Mouse (Mus musculus) R1 (cell line): ENCODE measurements around the gene Zfp583.
"Not testable (repeated sequence)": the region's sequence is repeated elsewhere in the genome, so short reads cannot be mapped to it uniquely, and the experiment has no call there.

ENCODE experiments used
- DNase-seq: peaks from one replicate; pipeline ENCODE4 v3.0.0-alpha.2; 2018; ENCODE audit warnings: low read depth, low spot score

Zfp583 gene

DNA sequence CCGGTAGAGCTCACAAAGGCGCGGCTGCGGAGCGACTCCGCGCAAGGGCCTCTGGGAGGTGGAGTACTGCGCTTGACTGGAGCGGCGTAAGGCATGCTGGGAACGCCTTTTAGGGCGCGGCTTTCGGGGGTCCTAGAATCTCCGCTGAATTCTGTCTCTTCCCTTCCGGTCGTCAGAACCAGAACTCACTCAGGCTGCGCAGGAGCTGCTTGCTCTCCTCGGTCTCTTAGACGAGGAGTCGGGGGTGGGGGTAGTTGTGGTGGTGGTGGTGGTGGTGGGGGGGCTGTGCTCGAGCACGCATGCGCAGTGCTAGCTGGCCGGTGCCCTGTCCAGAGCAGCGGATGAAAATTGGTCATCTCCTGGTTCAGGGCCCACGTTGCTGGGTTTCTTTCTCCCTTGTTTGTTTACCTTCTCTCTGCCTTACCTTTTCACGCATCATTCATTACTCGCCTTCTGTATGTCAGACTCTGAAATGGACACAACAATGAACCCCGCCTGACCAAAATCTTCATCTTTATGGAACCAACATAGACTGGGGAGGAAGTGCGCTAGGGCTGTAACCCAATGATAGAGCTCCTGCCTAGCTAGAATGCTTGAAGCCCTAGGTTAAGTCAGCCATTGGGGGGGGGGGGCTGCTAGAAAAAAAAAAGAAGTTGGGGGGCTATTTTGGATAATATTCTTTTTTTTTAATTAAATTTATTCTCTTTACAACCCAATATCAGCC, at the start of gene Zfp583:
Zfp583 (minus strand) TSS at position 53 of the 724 bp plus-strand sequence.
- DNase-seq: peak; percentile 95

- no peak for DNase-seq
Observed at GRCm38 (mm10) chr7:6378441-6378840, 47.4 kb upstream of the Zfp583 start.

DNA sequence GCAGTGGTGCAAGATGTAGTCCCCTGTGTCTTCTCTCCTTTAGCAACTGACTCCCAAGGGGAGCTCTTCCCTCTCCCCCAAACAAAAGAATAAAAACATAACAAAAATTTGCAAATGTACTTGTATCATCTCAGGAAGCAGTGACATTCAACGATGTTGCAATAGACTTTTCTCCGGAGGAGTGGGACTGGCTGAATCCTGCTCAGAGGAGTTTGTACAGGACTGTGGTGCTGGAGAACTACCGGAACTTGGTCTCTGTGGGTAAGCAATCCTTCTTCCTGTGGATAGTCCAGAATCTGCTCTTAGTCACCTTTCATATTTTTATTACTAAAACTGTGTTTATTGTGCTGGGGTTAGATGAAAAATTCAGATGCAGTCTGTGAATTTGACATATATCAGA, 41.9 kb upstream of the Zfp583 start:
- DNase-seq: no peak

GRCm38 (mm10) chr7:6369460-6369859, 38.4 kb upstream of the Zfp583 start:
- DNase-seq: peak; percentile 35

DNA sequence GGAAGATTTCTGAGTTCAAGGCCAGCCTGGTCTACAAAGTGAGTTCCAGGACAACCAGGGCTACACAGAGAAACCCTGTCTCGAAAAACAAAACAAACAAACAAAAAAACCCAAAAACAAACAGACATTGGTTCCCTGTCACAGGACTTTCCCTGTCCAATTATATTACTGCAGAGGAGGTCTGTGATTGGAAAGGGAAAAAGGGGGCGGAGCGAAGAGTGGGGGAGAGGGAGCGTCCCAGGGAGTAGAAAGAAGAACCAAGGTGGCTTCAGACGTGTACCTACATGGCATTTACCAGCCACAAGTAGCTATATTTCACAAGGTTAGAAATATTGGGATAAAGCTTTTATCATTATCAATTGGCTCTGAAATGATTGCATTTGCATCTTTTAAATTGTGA, 37.1 kb upstream of the Zfp583 start:
- peak; percentile 82 for DNase-seq

DNA sequence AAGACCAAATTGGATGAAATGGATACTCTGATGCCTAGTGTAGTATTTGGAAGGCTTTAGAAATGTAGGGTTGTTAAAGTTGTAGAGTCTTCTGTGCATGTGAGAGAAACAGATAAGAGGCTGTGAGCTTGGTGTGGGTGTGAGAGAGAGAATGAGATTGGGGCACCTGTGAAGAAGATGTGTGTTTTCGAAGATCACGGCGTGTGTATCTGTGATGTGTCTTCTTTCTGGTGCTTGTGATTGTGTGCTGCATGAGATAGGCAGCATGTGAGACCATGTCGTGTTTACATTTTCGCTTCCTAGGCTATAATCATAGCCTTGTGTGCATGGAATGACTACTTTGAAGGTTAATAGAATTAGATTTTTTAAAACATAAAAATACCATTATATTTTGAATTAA, 36.1 kb upstream of the Zfp583 start:
- no peak for DNase-seq

DNA sequence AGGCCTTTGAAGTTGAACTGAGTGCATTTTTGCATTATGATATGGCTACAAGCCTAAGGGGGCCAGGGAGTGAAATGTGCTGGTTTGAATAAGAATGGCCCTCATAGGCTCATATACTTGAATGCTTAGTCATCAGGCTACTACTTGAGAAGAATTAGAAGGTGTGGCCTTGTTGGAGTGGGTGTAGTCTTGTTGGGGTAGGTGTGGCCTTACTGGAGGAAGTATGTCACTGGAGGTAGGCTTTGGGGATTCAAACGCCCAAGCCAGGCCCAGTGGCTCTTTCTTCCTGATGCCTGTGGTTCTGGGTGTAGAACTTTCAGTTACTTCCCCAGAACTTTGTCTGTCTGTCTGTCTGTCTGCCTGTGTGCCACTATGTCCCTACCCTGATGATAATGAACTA, 33.7 kb upstream of the Zfp583 start:
- DNase-seq: peak; percentile 94

GRCm38 (mm10) chr7:6363047-6363488, 32.0 kb upstream of the Zfp583 start, which contains the start of gene Zfp78:
Gene Zfp78 (plus strand): TSS chr7:6363280.
- peak; percentile 98 for DNase-seq

DNA sequence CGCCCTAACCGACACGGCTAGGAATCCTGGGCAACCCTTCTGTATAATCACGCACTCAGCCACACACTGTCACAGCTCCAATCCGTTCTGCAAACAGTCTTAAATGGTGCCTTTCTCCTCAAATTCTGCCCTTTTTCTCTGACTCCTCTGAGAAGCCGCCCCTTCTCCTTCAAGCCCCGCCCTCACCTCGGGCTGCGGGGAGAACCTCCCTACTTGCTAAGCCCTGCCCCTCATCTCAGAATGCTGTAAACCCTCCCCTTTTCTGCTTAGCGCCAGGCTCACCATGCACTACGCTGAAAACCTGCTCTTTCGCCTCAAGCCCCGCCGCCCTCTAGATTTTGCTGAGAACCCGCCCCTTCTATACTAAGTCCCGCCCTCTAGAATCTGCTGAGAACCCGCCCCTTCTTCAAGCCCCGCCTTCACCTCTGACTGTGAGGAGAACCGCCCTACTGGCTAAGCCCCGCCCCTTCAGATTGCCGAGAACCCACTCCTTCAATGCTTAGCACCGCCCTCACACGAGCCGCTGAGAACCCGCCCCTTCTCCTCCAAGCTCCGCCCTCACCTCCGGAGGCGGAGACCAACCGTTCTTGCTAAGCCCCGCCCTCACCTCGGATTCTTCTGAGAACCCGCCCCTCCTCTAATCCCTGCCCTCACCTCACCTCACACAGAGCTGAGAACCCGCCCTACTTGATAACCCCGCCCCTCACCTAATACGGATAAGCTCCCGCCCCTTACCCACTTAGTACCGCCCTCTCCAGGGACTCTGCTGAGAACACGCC, 31.4 kb upstream of the Zfp583 start:
- peak; percentile 98 for DNase-seq

DNA sequence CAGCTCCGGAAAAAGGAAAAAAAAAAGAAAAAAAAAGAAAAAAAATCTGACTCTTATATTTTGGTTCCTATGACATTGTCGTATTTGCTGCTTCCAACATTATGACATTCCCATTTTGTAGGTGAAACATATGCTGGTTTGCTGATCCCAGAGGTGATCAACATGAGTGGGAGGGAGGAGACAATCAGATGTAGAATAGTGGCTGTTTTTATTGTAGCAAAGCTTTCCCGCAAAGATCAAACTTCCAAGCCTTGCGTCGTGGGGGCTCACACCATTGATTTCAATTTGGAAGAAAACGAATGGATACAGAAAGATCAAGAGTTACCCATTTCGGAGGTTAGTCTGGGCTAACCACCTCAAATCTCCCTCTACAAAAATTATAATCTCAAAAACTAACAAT, 30.7 kb upstream of the Zfp583 start:
- DNase-seq: no peak

GRCm38 (mm10) chr7:6360477-6361060, 29.5 kb upstream of the Zfp583 start:
- DNase-seq: no peak

GRCm38 (mm10) chr7:6358937-6359590, 28.0 kb upstream of the Zfp583 start:
- peak; percentile 55 for DNase-seq

DNA sequence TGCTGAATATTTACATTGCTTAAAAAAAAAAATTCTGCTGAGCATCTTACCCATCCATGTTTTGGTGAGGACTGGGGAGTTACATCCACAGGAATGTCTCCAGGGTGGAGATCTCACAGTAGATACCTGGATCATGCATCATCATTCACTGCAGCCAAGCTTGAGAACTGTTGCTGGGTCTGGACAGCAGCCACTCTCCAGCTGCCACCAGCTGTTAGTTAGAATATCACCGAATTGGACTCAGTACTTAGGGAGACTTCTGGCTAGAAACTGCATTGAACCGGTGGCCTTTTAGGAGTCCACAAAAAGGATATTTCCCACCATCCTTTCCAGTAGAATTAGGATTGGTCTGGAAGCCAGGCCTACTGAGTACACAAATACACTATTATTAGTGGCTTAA, 27.0 kb upstream of the Zfp583 start:
- no peak for DNase-seq

GRCm38 (mm10) chr7:6344124-6344523, 13.0 kb upstream of the Zfp583 start:
- DNase-seq: no peak

GRCm38 (mm10) chr7:6343501-6344071, 12.5 kb upstream of the Zfp583 start, which contains the start of gene Gm3854:
Gene Gm3854 (plus strand): TSS chr7:6343759.
- peak; percentile 94 for DNase-seq

- no peak for DNase-seq
Observed at GRCm38 (mm10) chr7:6339865-6340264, 8.8 kb upstream of the Zfp583 start.

DNA sequence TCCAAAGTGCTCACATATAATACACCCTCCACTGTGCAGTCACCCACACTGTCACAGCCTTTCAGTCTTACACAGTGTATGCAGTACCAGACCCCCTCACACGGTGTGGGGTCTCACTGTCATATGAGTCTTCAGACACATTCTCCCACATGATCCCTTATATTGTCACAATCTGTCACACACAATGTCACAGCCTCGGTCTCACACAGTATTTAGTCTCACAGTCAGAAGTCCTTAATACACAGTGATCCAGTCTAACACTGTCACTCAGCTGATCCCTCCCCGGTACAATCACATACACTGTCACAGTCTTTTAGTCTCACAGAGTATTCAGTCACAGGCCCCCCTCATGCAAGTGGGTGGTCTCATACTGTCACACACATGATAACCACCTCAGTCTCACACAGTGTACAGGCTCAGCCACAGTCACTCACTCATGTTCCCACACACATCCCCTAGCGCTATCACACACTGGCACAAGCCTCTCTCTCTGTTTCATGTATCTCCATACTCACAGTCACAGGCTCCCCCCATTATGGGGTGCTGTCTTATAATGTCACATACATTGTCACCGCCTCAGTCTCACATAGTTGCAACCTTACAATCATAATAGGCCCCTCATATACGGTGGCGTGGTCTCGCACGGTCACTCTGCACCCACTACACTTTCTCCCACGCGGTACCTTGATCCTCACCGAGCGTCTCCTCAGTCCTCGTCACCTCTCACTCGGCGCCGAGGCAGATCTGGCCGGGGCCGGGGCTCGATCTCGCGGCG, 440 bp downstream of the Zfp583 start:
- no peak for DNase-seq

DNA sequence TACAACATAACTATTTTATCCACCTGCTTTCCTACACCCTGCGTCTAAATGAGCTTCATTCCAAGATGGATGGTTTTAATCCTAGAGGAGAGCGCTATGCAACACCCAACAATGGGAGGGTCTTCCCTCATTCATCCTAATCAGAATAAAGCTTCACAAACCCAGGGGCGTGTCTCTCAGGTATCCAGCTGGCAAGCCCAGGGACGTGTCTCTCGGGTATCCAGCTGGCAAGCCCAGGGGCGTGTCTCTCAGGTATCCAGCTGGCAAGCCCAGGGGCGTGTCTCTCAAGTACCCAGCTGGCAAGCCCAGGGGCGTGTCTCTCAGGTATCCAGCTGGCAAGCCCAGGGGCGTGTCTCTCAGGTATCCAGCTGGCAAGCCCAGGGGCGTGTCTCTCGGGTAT, 30.3 kb downstream of the Zfp583 start:
- DNase-seq: peak; percentile 68

DNA sequence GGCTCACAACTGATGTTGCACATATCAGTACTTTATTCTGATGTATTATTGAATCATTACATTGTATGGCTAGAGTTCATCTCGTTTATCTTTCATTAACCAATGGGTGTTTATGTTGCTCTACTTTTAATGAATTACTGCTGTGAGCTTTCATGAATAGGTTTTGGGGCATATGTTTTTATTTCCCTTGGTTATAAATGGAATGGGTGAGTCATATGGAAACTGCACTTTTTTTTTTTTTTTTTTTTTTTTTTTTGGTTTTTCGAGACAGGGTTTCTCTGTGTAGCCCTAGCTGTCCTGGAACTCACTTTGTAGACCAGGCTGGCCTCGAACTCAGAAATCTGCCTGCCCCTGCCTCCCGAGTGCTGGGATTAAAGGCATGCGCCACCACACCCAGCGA, 40.0 kb downstream of the Zfp583 start:
- DNase-seq: not testable (repeated sequence)

GRCm38 (mm10) chr7:6286921-6287531, 44.1 kb downstream of the Zfp583 start:
- peak; percentile 35 for DNase-seq
